Mouse (Mus musculus): ENCODE data around the gene Olfr1289.

Olfr1289 gene

GRCm38 (mm10) chr2:111480519-111480918, at the start of gene Olfr1289:
TSS of gene Olfr1289 (plus strand) at chr2:111480819.
- no peak for DNase-seq (ENCODE audit: low spot score in 2 of 2)

GRCm38 (mm10) chr2:111448842-111449241, 31.8 kb upstream of the Olfr1289 start, which contains the start of gene Olfr1287:
TSS of gene Olfr1287 (plus strand) at chr2:111449142.
- no peak for DNase-seq (ENCODE audit: low spot score in 2 of 2)

GRCm38 (mm10) chr2:111473801-111474200, 6.8 kb upstream of the Olfr1289 start, which contains the start of gene Olfr1288:
TSS of gene Olfr1288 (plus strand) at chr2:111474101.
- no peak for DNase-seq (ENCODE audit: low spot score in 2 of 2)

GRCm38 (mm10) chr2:111493729-111494128, 13.1 kb downstream of the Olfr1289 start, which contains the start of gene Olfr1290:
TSS of gene Olfr1290 (minus strand) at chr2:111493829.
- no peak for DNase-seq (ENCODE audit: low spot score in 2 of 2)

- DNase-seq (ENCODE audit: low spot score in 2 of 2), result no peak
These were observed 16.3 kb downstream of the Olfr1289 start, which contains the start of gene Olfr1291-ps1 for GRCm38 (mm10) chr2:111496880-111497279. TSS of gene Olfr1291-ps1 (plus strand) at chr2:111497180.

- DNase-seq (ENCODE audit: low spot score in 2 of 2), result no peak
These were observed 36.8 kb downstream of the Olfr1289 start for GRCm38 (mm10) chr2:111517451-111517850.

- DNase-seq (ENCODE audit: low spot score in 2 of 2), result no peak
These were observed 44.3 kb downstream of the Olfr1289 start, which contains the start of gene Olfr1293-ps for GRCm38 (mm10) chr2:111524903-111525302. TSS of gene Olfr1293-ps (plus strand) at chr2:111525203.
